ENCODE assay signal across 21 mouse cellular contexts in the genomic region with DNA sequence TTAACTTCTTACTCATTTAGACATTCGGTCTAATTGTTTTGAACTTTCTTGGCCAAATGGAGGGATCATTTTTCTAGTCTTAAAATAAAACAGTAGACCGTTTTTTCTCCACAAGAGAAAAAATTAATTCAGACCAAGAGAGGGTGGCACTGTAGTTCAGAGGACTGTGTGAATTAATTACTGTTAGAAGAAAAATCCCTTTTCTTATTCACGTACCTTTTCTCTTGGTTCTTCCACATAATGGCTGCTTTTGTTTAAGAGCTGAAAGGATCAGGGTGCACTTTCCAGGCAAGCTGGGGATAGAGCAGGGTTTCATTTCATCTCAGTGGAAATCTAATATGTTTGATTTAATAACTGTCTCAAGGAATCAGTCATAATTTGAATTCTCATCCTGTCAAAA.
"Had no signal": no experiment of that assay in that cellular context is flagged by ENCODE, and none has a peak within 500 bp of the region (broad histone marks: within the 10 kb centered on the region; RNA-seq: fewer than 3 reads in every experiment).

No protein-coding gene starts in this region.

- DNase-seq: liver, postnatal 0 days; lung, adult 2 months; lung, postnatal 14 days; lung, postnatal 4 days; midbrain, embryonic 14.5 days; right cerebral cortex, adult 18-20 months; right cerebral cortex, postnatal 25 days; right cerebral cortex, postnatal 4 days; thymus, adult 2 months; thymus, postnatal 25 days; thymus, postnatal 4 days had no signal

- H3K27me3 ChIP-seq: lung, embryonic 15.5 days; midbrain, embryonic 12.5 days; neural tube, embryonic 13.5 days; neural tube, embryonic 15.5 days; stomach, embryonic 15.5 days had no signal

- H3K4me3 ChIP-seq: lung, embryonic 15.5 days; midbrain, embryonic 10.5 days; midbrain, embryonic 12.5 days; myocyte; neural tube, embryonic 13.5 days; neural tube, embryonic 15.5 days; stomach, embryonic 15.5 days had no signal

- H3K9me3 ChIP-seq: lung, embryonic 15.5 days; midbrain, embryonic 10.5 days; midbrain, embryonic 12.5 days; neural tube, embryonic 13.5 days; neural tube, embryonic 15.5 days; stomach, embryonic 15.5 days had no signal

- H3K4me1 ChIP-seq: lung, embryonic 15.5 days; midbrain, embryonic 10.5 days; neural tube, embryonic 13.5 days; neural tube, embryonic 15.5 days; stomach, embryonic 15.5 days had no signal

- H3K4me2 ChIP-seq: lung, embryonic 15.5 days; midbrain, embryonic 12.5 days; neural tube, embryonic 13.5 days; neural tube, embryonic 15.5 days; stomach, embryonic 15.5 days had no signal

- ATAC-seq: liver, postnatal 0 days; lung, postnatal 0 days; midbrain, embryonic 16.5 days had no signal

- H3K36me3 ChIP-seq: lung, embryonic 15.5 days; midbrain, embryonic 10.5 days; midbrain, embryonic 12.5 days; neural tube, embryonic 13.5 days; neural tube, embryonic 15.5 days; stomach, embryonic 15.5 days had no signal

- H3K27ac ChIP-seq: lung, embryonic 15.5 days; midbrain, embryonic 10.5 days; midbrain, embryonic 12.5 days; neural tube, embryonic 13.5 days; neural tube, embryonic 15.5 days; stomach, embryonic 15.5 days; stomach, postnatal 0 days had no signal

- H3K9ac ChIP-seq: liver, postnatal 0 days; lung, embryonic 15.5 days; midbrain, embryonic 12.5 days; neural tube, embryonic 13.5 days; neural tube, embryonic 15.5 days; stomach, embryonic 15.5 days had no signal
